Mouse (Mus musculus) olfactory bulb, adult 2 months (tissue): ENCODE data around the gene Tm9sf3.

Source experiments
- CTCF ChIP-seq: fragments of 200-500 bp; IDR thresholded peaks from 2 replicates; pipeline ENCODE4 v1.5.1; 2012; ENCODE audit warnings: low read depth, mild to moderate bottlenecking, low read length, moderate library complexity; ENCODE audit not compliant: insufficient read depth
- POLR2A ChIP-seq: fragments of 200-500 bp; IDR thresholded peaks from 2 replicates; pipeline ENCODE4 v1.6.1; 2012; ENCODE audit warnings: mild to moderate bottlenecking, low read depth, low read length, moderate library complexity; ENCODE audit not compliant: insufficient read depth

GRCm38 (mm10) chr19:41258707-41259106 lies 5.1 kb downstream of the Tm9sf3 start:
- TF ChIP-seq CTCF, result no peak
- TF ChIP-seq POLR2A, result no peak
